Mouse (Mus musculus): Measurements from ENCODE around the gene Pola2.

Pola2 gene

DNA sequence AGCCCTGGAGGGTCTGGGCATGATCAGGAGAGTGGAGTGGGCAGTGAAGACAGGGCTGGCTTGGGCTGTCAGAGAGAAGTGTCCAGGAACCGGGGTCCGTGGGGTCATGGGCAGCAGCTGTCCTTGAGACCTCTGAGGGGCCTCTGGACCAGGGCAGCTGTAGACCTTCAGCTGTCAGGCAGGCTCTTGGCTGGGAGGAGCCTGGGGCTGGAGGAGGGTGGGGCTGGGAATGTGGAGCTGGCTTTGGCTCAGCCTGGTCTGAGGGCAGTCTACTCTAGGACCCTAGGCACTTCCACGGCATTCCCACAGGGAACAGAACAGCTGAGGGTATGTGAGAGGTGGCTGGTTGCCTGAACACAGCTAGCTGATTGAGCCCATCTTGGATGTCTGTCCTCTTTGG is 28.7 kb downstream of the Pola2 start:
- DNase-seq = no peak

DNA sequence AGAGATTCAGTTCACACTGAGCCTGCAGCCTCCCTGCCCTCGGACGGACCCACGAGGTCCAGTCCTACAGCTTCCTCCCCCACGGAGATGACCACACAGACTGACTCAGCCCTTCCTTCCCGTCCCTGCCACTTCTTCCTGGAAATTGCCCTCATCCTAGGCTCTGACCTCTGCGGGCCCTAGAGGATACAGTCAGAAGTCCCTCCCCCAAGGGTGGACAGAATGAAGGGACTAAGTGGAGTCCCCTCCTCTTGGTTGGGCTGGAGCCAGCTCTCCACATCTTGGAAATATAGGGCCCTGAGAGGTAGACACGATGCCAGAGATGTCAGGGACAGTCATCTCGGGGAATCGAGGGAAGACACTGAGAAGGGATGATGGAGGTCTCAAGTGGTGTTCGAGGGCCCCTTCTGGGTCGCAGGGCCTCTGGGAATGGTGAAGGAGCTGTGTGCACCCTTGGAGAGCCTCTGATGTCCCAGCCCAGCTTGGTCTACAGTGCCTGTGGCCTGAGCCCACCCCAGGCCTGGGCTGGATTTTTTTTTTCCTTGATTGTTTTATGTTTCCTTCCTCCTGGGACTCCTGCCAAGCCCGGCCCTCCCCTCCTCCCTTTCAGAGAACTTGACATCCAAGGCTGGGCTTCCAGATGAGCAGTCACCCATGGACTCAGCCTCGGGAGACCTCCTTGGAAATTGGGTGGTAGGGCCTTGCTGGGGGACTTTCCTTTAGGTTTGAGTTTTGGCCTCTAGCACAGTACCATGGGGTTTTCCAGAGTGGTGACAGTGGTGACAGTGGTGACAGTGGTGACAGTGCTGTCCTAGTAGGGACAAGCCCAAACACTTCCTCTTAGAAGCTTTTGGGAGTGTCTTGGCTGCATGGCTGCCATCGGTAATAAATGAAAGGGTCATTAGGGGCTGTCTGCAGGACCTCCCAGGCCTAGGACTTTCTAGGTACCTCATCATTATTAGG is 34.1 kb downstream of the Pola2 start:
- DNase-seq = peak; percentile 80

DNA sequence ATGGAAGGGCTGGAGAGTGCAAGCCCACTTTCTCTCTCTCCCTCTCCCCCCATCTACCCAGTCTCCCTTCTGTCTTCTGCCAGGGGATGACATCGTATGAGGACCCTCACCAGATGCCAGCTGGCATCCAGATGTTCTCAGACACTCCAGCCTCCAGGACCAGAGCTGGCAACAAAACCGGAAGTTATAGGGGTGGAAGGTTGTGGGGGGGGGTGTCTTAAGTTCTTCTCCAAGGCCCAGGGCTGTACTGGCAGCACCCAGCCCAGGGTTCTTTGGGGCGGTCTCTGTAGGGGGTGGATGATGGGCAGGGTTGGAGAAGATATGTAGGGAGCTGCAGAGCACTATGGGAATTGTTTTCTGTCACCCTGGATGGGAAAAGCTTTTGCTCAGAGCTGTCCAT is 35.5 kb downstream of the Pola2 start:
- no peak for DNase-seq

DNA sequence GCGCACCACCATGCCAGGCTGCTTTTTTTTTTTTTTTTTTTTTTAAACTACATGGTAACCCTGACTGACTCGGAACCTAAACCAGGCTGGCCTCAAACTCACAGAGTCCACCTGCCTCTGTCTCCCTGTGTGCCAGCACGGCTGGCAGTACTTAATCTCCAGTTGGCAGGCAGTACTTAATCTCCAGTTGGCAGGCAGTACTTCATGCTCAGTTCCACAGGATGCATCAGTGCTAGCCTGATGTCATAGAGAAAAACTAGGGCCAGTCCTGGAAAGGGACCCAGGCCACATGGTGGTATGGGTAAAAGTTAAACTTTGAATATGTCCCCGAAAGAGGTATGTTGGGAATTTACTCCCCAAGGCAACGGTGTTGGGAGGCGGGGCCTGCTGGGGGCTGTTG is 35.9 kb downstream of the Pola2 start:
- DNase-seq = no peak

DNA sequence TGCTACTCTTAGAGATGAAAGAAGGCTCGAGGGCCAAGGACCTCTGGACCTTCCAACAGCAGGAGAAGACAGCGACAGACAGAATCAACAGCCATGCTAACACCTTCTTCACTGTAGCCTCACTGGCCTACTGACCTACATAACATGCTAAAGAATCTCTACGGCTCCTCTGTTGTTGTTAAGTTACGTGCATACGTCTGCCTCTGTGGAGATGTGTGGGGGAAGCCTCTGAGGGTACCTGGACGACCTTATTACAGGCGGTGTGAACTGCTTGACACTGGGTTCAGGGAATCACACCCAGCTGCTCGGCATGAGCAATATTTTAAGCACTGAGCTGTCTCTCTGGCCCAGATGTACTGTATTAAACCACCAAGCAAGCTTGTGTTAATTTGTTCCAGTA is 36.5 kb downstream of the Pola2 start:
- no peak for DNase-seq

DNA sequence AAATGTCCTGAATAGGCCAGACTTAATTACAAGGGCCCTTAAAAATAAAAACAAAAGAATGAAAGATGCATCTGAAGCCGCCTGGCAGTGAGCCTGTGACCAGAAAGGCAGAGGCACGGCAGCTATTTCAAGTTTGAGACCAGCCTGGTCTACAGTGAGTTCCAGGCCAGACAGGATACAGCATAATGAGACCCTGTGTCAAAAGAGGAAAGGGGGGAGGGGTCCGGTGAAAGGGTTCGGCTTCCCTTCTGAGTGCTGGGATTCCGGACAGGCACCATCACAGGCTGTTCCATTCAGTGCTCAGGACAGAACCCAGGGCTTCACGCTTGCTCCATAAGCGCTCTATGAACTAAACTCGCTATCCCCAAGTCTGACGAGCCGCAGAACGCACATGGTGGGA is 37.0 kb downstream of the Pola2 start:
- no peak for DNase-seq

DNA sequence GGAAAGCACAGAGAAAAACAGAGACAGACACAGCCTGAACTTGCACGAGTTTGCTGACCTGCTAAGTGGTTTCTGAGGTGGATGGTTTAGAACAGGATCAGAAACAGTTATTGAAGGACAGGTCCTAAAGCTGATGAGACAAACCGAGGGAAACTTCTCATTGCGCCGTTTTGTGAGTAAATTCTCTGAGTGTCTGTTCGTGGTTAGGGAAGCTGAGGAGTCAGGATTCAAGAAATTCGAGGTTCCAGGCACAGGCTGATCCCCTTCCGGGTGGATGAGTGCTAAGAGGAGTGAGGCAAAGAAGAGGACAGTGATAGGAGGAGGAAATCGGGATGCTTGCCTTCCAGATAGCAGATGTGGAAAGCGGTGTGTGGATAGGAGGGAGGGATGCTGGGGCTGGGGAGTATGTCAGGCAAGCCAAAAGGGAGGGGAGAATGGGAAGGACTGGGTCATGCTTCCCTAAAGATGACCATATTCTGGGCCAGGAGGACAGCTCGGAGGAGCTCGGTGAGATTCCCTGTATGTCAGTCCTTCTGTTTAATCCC is 38.6 kb downstream of the Pola2 start:
- DNase-seq = no peak

DNA sequence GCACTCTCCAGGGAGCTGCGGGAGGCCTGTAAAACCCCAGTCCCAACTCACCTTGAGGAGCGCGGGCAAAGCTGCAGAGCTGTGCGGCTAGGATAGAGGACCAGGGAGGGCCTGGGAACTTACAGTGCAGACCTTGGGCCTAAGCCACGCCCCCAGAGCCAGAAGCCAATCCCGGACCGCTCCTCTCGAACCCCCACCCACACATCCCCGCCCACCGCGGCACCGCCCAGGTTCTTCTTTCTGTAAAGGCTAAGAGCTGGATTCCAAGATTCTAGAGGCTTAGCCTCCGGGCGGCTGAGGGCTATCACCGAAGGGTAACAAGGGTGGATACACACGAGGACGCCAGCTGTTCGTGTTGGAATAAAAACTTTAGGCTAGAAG is 39.3 kb downstream of the Pola2 start, which contains the start of gene Cdc42ep2:
Gene Cdc42ep2 (minus strand): TSS at position 104 of the 381 bp plus-strand sequence.
- peak; percentile 95 for DNase-seq

DNA sequence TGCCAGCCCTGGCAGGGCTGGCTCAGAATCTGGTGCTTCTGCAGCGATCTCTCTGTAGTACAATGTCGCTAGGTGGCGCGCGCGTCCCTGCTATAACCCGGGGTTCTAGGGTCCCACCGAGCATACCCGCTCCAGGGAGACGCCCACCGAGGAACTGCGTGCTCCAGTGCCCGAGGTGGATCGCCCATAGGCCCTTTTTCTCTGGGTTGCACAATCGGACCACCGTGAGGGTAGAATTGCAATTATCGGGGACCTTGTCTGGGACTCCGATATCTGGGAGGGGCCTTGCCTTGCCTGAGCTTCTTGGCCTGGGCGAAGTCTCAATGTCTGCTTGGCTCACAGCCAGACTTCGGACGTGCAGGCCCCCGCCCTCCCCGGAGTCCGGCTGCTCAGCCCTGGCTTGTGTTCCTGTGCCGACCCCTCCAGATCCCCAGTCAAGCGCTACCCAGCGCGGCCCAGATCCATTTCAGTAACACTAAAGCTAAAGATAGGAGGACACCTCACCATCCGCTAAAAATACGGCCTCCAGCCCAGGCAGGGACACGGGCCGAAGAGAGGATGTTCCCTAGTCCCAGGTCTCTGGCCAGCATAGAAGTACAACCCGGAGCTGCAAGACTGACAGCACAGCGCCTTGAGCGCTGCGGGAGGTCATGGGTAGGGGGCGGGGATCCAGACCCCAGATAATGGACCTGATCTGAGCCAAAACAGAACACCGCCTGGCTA is 39.9 kb downstream of the Pola2 start:
- DNase-seq = peak; percentile 84

DNA sequence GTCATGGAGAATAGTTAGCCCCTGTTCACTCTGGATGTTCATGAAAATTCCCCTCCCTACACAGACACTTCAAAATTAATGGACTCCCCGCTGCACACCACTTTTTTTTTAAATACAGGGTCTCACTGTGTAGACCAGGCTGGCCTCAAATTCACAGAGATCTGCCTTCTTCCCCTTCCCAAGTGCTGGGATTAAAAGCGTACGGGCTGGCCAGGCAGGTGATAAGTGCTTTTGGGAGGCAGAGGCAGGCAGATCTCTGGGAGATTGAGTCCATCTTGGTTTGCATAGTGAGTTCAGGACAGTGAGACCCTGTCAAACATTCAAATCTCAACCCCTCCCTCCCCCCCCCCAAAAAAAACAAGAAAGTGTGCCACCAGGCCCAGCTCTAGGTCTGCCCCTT is 41.0 kb downstream of the Pola2 start:
- no peak for DNase-seq

DNA sequence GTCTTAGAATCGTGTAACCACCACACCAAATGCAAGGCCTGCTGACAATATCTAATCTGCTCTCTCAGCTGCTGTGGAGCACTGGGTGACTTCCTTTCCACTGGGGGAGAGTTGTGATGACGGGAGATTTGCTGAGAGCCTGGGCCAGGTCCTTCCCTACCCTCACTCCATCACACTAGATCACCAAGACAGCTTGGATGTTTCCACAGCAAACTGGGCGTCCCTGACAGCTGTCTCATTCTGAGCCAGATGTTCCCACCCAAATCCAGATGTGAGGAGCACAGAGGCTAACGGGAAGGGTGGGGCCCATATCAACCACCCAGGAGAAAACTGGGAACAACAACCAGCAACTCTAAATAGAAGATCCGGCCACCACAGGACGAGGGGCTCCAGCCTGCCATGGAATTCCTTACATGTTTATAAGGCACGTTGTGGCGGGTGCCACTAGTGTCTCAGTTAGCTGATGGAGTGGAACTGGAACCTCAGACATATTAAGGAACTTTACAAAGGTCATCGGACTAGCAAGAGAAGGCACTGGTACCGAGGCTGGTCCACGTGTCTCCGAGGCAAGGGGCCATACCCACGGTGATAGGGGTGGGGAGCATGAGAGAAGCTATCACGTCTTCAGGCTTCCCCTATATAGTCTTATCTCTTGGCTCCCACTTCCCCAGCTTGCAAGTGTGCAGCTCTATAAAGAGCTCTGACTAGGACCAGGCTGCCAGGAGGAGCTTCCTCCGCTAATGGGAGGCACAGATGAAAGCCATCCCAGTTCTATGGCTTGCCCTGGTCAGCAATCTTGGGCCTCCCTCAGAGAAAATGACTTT is 41.7 kb downstream of the Pola2 start:
- DNase-seq = no peak

DNA sequence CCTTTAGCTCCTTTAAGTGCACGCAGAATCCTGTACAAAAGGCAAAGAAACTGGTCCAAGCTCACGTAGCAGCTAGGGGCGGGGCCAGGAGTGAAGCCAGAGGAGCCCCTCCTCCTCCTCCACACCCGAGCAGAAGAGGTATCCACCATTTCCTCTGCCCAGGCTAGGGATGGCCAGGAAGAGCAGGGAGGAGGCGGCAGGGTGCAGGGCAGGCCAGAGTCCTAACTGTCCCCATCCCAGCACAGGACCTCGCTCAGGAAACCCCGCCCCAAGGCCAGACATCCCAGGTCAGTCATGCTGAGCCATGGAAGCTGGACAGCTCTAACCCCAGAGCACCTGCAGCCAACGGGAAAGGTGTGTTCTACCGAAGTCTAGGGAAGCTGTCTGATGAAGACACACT is 42.3 kb downstream of the Pola2 start:
- DNase-seq = peak; percentile 62

DNA sequence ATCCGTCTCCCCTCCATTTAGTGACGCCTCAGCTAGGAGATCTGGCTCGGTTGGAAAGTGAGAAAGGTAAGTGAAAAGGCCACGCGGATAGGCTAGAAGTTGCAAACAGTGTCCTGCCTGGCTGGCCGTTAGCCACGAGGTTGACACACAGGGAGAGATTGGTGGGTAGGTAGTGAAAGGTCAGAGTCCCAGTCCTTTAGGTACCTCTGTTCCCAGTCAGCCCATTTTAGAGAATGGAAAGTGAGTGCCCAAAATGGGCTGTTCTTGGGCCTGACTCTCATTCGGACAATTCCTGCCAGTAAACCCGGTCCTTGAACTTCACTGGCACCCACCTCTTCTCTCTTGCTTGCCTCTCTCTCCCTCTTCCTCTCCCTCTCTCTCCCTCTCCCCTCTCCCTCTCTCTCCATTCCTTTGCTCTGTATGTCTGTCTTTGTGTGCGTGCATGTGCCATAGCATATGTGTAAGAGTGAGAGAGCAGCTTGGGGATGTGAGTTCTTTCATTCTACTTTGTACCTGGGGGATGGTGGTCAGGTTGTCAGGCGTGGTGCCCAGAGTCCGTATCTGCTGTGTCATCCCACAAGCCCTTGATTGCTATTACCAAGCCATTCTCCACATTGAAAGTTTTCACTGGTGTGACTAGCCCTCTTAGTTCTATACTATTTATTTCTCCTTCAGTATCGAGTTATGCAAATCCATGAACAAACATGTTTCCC is 50.8 kb downstream of the Pola2 start, which contains the start of gene Dpf2:
Gene Dpf2 (minus strand): TSS at position 4 of the 713 bp plus-strand sequence.
- DNase-seq = no peak

DNA sequence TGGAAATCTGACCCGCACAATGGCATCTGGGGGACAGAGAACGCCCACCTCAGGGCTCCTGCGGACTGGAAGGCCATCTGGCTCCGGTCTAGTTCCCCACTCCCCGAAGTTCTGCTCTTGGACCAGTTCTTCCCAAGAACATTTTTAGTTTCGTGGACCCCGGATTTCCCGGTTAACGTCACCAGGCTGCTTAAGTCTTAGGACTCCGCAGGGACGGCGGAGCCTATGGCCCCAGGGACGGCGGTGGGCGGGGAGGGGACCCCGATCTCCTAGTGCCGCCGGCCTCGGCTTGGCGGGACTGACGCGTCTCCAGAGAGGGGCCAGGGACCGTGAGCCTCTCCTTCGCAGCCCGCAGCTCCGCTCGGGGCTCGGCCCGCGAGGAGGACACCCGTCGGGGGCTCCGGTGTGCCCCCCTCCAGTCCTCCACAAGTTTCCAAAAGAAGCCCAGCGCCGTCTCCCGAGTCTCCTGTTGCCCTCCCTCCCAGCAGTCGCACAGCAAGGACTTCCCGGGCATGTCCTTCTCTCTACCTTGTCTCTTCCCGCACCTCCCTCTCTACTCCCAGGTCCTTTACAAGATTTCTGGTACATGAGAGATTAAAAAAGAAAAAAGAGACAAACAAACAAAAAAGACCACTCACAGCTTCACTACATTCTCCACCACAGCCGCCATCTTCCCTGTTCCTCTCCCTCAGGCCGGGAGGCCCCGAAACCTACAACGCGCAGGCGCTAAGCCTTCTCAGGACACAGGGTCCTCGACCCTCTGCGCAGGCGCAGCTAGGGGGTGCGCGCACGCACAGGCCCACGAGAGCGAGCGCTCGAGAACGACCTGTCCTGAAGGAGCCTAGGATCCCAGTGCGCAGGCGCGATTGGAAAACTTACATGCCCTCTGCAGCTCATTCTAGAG is 51.6 kb downstream of the Pola2 start:
- DNase-seq = peak; percentile 99

DNA sequence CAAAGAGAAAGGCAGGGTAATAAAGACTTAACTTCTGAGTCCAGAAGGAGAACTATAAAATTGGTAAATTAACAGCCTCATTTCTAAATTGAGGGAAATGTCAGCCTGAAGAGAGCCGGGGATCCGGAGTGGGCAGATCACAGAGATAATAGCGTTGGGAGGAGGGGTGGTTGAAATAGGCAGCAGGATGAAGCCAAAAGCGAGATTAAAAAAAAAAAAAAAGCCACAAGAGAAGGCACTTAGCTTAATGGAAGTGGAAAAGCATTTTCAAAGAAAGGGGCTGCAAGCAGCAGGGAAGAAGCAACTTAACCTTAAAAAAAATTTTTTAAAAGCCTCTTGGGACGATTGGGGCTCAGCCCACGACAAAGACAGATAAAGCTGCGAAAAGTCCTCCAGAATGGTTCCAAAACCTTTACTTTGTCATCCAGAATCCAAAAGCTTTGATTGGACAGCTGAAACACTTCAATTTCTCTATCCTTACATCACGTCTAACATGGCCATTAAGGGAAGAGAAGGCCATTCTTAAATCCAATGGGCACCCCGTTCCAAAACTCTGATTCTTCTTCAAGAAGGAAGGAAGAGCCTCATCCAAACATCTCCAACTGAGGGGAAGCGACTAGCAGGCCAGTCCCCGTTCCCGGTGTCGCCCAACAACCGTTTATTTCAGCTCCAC is 52.4 kb downstream of the Pola2 start:
- DNase-seq = no peak

DNA sequence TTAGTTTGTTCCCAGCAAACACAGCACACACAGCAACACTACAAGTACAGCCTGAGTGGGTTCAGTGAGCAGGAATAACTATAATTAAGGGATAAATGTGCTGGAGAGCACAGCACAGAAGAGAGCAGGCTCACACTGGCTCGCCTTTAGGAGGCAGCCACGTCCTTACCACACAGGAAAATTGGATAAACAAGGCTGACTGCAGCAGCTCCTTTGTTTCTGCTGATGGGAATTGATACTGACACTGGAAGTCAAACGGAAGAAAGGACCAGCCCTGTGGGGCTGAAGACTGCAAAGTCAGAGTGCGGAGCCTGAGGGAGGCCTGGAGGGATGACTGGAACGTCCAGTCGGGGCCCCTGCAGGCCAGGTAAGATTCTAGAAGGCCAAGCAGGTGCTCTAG is 53.8 kb downstream of the Pola2 start:
- DNase-seq = no peak

DNA sequence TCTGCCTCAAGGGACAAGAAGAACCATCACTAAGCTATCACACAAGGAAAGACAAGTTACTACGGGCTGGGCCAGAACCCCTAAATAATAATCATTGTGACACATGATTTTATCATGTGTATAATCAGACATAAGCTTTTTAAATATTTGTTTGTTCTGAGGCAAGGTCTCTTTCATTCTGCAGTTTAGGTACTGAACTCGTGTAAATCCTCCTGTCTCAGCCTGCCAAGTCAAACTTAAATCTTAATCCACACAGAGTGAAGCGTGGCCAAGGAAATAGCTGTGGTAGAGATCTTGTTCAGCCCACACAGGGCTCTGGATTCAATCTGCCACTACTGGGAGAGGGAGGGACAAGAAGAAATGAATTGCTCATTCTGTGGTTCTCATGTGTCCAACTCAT is 56.7 kb downstream of the Pola2 start:
- no peak for DNase-seq

DNA sequence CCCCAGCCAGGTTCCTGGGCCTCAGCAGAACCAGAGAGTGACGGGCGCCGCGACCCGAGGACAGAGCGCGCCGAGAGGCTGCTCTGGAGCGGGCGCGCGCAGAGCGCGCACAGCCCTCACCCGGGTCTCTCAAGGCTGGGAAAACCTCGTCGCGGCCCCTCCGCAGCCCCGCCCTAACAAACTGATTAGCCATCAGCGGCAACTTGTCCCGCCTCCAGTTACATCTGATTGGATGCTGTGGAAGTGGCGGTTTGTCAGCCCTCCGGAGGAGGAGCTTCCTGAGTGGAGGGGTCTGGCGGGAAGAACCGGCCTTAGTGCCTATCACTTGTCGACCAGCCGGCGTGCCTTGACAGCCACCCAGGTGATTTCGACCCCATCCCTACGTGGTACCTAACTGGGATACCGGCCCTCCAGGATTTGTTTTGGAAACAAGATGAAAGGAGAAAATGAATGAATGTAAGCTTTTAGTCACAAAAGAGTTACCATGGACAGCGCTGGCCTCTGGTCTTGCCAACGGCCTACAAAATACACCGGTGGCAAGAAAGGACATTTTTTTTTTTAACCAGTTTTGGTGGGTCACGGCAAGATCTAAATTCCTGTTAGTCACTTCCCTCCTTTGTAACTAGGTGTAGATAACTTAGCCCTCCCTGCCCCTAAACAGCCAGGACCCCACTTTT is 69.9 kb downstream of the Pola2 start, which contains the start of gene Tigd3:
Gene Tigd3 (minus strand): TSS at position 148 of the 677 bp plus-strand sequence.
- DNase-seq = peak; percentile 92

DNA sequence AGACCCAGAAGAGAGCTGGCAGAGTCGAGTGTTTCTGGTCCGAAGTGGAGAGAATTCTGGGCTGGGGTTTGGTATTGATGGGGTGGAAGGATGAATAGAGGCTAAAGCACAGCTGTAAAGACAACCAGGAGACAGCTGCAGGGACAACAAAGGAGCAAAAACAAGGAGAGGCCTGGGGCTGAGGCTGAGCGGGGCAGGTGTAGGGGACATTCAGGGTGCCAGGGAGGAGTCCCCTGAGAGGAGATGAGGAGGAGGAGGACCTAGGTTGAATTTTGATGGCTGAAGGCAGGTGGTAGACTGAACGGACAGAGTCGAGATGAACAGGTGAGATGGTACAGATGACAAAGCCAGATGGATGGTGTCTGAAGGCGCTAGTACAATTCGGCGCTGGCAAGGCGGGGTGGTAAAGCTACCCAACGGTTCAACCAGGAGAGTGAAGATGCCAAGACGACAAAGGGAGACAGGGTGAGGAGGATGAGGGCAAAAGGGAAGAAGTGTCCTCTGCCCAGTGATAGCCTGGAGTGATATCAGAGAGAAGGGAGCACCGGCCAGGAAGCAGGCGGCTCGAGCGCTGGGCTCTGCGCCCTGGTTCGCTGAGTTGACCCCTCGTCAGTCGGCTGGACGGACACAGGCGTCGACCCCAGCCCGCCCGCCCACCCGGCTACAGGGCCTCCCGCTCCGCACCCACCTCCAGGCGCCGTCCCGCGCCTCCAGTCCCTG is 70.6 kb downstream of the Pola2 start:
- no peak for DNase-seq
